ENCODE assay signal across 8 mouse cellular contexts in the genomic region with DNA sequence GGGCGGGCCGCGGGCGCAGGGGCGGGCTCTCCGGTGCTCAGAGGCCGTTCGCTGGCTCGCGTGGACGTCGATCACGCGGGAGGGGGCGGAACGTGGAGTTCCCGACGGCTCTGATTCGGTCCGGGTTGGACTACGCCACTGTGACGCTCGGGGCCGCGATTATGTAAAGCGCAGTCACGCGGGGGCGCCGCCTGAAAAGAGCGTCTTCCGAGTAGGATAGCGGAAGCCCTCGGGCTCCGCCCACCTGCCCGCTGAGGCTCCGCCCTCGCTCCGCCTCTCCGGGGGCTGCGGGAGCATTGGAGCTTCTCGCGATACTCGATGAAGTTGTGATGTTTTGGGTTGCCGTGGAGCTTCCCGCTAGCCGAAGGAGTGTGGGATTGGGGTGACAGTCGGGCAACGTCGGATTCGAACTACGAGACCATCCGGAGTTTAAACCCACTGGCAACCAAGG. TPM values are rescaled to one million over a fixed set of nuclear protein-coding genes. Genes with fewer than 3 reads are reported as not detected.
DNase-seq lines count a peak whose midpoint lies in the region; ATAC-seq and TF ChIP-seq lines count a peak whose summit lies in the region.

Fam76a (minus strand) TSS at position 1 of the 451 bp plus-strand sequence.

- peak; percentile 97 for ATAC-seq in kidney, embryonic 14.5 days (ENCODE audit: low FRiP score, low TSS enrichment)
- ATAC-seq in limb, embryonic 15.5 days (ENCODE audit: insufficient number of reproducible peaks, low FRiP score, low TSS enrichment, low read depth): peak; percentile 99

- H3K4me1 ChIP-seq in bone marrow macrophage, adult 2 months (ENCODE audit: control insufficient read depth, insufficient read depth, low read length): peaks cover 7% of the 10 kb centered on the region
- peaks cover 4% of the 10 kb centered on the region for H3K4me1 ChIP-seq in embryonic fibroblast, embryonic 13.5 days (ENCODE audit: control insufficient read depth, insufficient read depth, low read length)
- H3K4me1 ChIP-seq in kidney, embryonic 14.5 days (ENCODE audit: control insufficient read depth, insufficient read depth, low read length): peaks cover 14% of the 10 kb centered on the region
- peaks cover 11% of the 10 kb centered on the region for H3K4me1 ChIP-seq in limb, embryonic 15.5 days

- peak within 1 kb of the TSS; percentile 80 for H3K4me3 ChIP-seq in bone marrow macrophage, adult 2 months (ENCODE audit: insufficient read depth, low read length)
- H3K4me3 ChIP-seq in embryonic fibroblast, embryonic 13.5 days (ENCODE audit: insufficient read depth, low read length): peak within 1 kb of the TSS; percentile 92
- peak within 1 kb of the TSS; percentile 97 for H3K4me3 ChIP-seq in kidney, embryonic 14.5 days (ENCODE audit: low read length)
- H3K4me3 ChIP-seq in limb, embryonic 15.5 days: peak within 1 kb of the TSS; percentile 92

- peak within 1 kb of the TSS; percentile 91 for H3K4me2 ChIP-seq in kidney, embryonic 14.5 days (replicated peaks; ENCODE audit: low read depth, low read length)
- peak within 1 kb of the TSS; percentile 77 for H3K4me2 ChIP-seq in limb, embryonic 15.5 days

- peak within 1 kb of the TSS; percentile 88 for H3K9ac ChIP-seq in kidney, embryonic 14.5 days (ENCODE audit: low read depth, low read length)
- H3K9ac ChIP-seq in limb, embryonic 15.5 days: peak within 1 kb of the TSS; percentile 92

- peak; percentile 100 for DNase-seq in A20 (ENCODE audit: low read depth, low spot score)
- peak; percentile 99 to 100 for DNase-seq in heart, adult 9 months (ENCODE audit: low spot score in 2 of 2)
- peak; percentile 100 for DNase-seq in monocyte, adult 2 months (ENCODE audit: low read depth in 1 of 2, low spot score in 2 of 2)
- peak; percentile 100 for DNase-seq in spleen, postnatal 36 days (ENCODE audit: low spot score in 2 of 2)

- TF ChIP-seq CTCF in bone marrow macrophage, adult 2 months (IDR thresholded peaks at IDR 0.05; ENCODE audit: low read depth, low read length): no peak
- no peak for TF ChIP-seq CTCF in embryonic fibroblast, embryonic 13.5 days (IDR thresholded peaks at IDR 0.05; ENCODE audit: borderline replicate concordance, insufficient read depth, low read length)

- WGBS in kidney, embryonic 14.5 days: under 1% methylated on average over 50 of the region's 53 CpGs
- under 1% methylated on average over 48 of the region's 53 CpGs for WGBS in limb, embryonic 15.5 days

- peak; percentile 85; the same call in 1 of the 2 replicates for TF ChIP-seq POLR2A in bone marrow macrophage, adult 2 months (IDR thresholded peaks at IDR 0.05; ENCODE audit: borderline replicate concordance, low read depth, low read length)
- TF ChIP-seq POLR2A in embryonic fibroblast, embryonic 13.5 days (IDR thresholded peaks at IDR 0.05; ENCODE audit: low read depth, low read length): peak; percentile 91

- peak within 1 kb of the TSS; percentile 54 for H3K27ac ChIP-seq in bone marrow macrophage, adult 2 months (ENCODE audit: insufficient read depth, low read depth, low read length)
- H3K27ac ChIP-seq in embryonic fibroblast, embryonic 13.5 days (ENCODE audit: insufficient read depth, low read length): peak within 1 kb of the TSS; percentile 44; the same call in 1 of the 2 replicates
- H3K27ac ChIP-seq in kidney, embryonic 14.5 days (ENCODE audit: low read depth, low read length): peak within 1 kb of the TSS; percentile 65
- peak within 1 kb of the TSS; percentile 88 for H3K27ac ChIP-seq in limb, embryonic 15.5 days

- H3K9me3 ChIP-seq in kidney, embryonic 14.5 days (ENCODE audit: control insufficient read depth, low read length): no peaks in the 10 kb centered on the region
- no peaks in the 10 kb centered on the region for H3K9me3 ChIP-seq in limb, embryonic 15.5 days

- H3K36me3 ChIP-seq in kidney, embryonic 14.5 days (ENCODE audit: control insufficient read depth, insufficient read depth, low read length): peaks cover 6% of the 10 kb centered on the region; the same call in 1 of the 2 replicates
- peaks cover 18% of the 10 kb centered on the region; the same call in 1 of the 2 replicates for H3K36me3 ChIP-seq in limb, embryonic 15.5 days

- no peaks in the 10 kb centered on the region for H3K27me3 ChIP-seq in kidney, embryonic 14.5 days (ENCODE audit: control insufficient read depth, insufficient read depth, low read length)
- no peaks in the 10 kb centered on the region for H3K27me3 ChIP-seq in limb, embryonic 15.5 days

RNA-seq across cellular contexts. Expression of gene Fam76a, which starts in this region (rescaled TPM):
- 36.3 and 37.6 TPM in 2 replicates for polyA plus RNA-seq in bone marrow macrophage, adult 2 months (2012; ENCODE audit: insufficient read depth, insufficient read length, missing spikeins)
- 33.5 and 38.8 TPM in 2 replicates for polyA plus RNA-seq in embryonic fibroblast, embryonic 13.5 days (2011; ENCODE audit: insufficient read length, low read depth, missing spikeins)
- 27.2 and 43.3 TPM in 2 replicates for polyA plus RNA-seq in kidney, embryonic 14.5 days (2014; fragmentation: Nextera tagmentation; extraction: Ambion mirVana)
- polyA plus RNA-seq in limb, embryonic 15.5 days (2015; fragmentation: Nextera tagmentation; extraction: Ambion mirVana): 43.9 and 47.4 TPM in 2 replicates

Comparison
In these comparisons a context has a peak if more than half of its experiments do, and no peak if none do; other contexts are left out.
1. Peak in every context shown above with its lines: DNase-seq, ATAC-seq, H3K4me3 ChIP-seq and H3K27ac ChIP-seq.